Mouse (Mus musculus): Measurements from ENCODE around the gene Mlh1.

DNA sequence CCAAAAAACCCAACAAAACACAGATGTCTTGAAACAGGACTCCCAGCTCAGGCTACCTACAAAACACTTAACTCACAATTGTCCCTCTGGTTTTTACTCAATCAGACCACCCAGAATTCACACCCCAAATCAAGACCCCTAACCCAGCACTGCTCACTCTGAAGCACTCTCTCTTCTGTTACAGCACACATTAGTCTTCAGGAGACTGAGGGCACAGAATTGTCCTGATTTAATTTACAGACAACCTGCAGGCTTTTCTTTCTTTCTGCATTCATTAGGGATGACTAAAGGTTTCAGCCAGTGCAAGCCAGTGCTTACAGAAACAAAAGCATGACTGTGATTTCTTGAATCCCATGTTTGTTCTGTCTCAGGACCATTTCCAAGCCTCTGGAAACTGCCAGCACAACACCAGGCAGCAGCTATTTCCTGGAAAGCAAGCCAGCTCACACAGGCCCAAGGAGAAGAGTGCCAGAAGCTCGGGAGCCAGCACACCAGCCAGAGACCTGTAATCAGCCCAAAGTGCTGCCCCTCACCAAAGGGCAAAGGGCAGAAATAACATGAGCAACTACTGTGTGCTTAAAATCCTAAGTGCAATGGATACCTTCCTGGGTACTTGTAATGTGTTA is 11.1 kb downstream of the Mlh1 start:
- TF ChIP-seq FLI1 (IDR thresholded peaks at IDR 0.05; ENCODE audit: low read length) = no peak
- TF ChIP-seq GATA1 (IDR thresholded peaks at IDR 0.05; ENCODE audit: borderline replicate concordance, low read length) = no peak

All from megakaryocyte, embryonic 14.5 days (primary cell).